Mouse (Mus musculus) CH12.LX (cell line): ENCODE measurements around the gene P2rx1. TPM values are rescaled to one million over a fixed set of nuclear protein-coding genes. Genes with fewer than 3 reads are reported as not detected.

Source experiments
- DNase-seq: peaks from one replicate; pipeline ENCODE4 v3.0.0-alpha.2; 2013; ENCODE audit errors: extremely low read depth
- H3K27ac ChIP-seq: 2 replicates; pipeline ENCODE4 v1.5.1; 2012; ENCODE audit warnings: low read depth, mild to moderate bottlenecking, control low read depth, moderate library complexity; ENCODE audit not compliant: insufficient read depth
- H3K27me3 ChIP-seq: replicated peaks from 2 replicates; pipeline ENCODE3; 2012; ENCODE audit warnings: inconsistent platforms
- H3K36me3 ChIP-seq, 2 experiments: replicated peaks in 1 of 2; 2 replicates each; pipeline versions ENCODE3 to v1.6.1; 2012; ENCODE audit warnings: inconsistent platforms in 1 of 2, low read length in 1 of 2, mild to moderate bottlenecking in 1 of 2, mixed read lengths in 1 of 2, moderate library complexity in 1 of 2; ENCODE audit not compliant: control insufficient read depth in 1 of 2, insufficient read depth in 1 of 2
- H3K4me1 ChIP-seq, 2 experiments: 2 replicates each; pipeline ENCODE4 v1.6.1; 2012; ENCODE audit warnings: inconsistent platforms in 1 of 2, moderate library complexity in 1 of 2; ENCODE audit not compliant: insufficient read depth in 2 of 2, control insufficient read depth in 1 of 2
- H3K4me2 ChIP-seq: 2 replicates; pipeline ENCODE4 v1.6.1; 2012; ENCODE audit warnings: low read depth, mild to moderate bottlenecking, control low read depth; ENCODE audit not compliant: poor library complexity, insufficient read depth, severe bottlenecking
- H3K4me3 ChIP-seq, 3 experiments: fragments of 150-350 bp in 1 of 3; sonication (generic) in 1 of 3; replicated peaks in 1 of 3; 2 replicates each; pipeline versions ENCODE3 to v1.5.1; 2011 to 2012; ENCODE audit warnings: low read depth in 2 of 3, low read length in 2 of 3, mild to moderate bottlenecking in 2 of 3, moderate library complexity in 2 of 3, control low read depth in 1 of 3, improper control_type of control experiment in 1 of 3, inconsistent platforms in 1 of 3, mixed read lengths in 1 of 3; ENCODE audit not compliant: poor library complexity in 1 of 3
- H3K79me2 ChIP-seq: replicated peaks from 2 replicates; pipeline ENCODE4 v1.6.1; 2012; ENCODE audit warnings: mild to moderate bottlenecking, moderate library complexity; ENCODE audit not compliant: control insufficient read depth, poor library complexity, insufficient read depth, severe bottlenecking; ENCODE audit errors: extremely low read depth
- H3K9ac ChIP-seq: 2 replicates; pipeline ENCODE4 v1.6.1; 2012; ENCODE audit warnings: low read depth, mild to moderate bottlenecking, control low read depth, moderate library complexity; ENCODE audit not compliant: insufficient read depth
- H3K9me3 ChIP-seq: replicated peaks from 2 replicates; pipeline ENCODE3; 2012; ENCODE audit warnings: low read length, inconsistent platforms, mixed read lengths
- BHLHE40 ChIP-seq: IDR thresholded peaks from 2 replicates; pipeline ENCODE4 v1.6.1; 2011; ENCODE audit warnings: mild to moderate bottlenecking, low read depth, low read length, improper control_type of control experiment
- CHD1 ChIP-seq: IDR thresholded peaks from 2 replicates; pipeline ENCODE4 v1.6.1; 2012; ENCODE audit warnings: low read depth, low read length, improper control_type of control experiment, inconsistent platforms
- CHD2 ChIP-seq: IDR thresholded peaks from 2 replicates; pipeline ENCODE4 v1.6.1; 2011; ENCODE audit warnings: low read length, improper control_type of control experiment
- CTCF ChIP-seq, 2 experiments: IDR thresholded peaks in 1 of 2; conservative IDR thresholded peaks in 1 of 2; 2 replicates each; pipeline ENCODE4 v1.5.1; 2011 to 2012; ENCODE audit warnings: low read depth in 2 of 2, low read length in 2 of 2, improper control_type of control experiment in 1 of 2, inconsistent platforms in 1 of 2, mild to moderate bottlenecking in 1 of 2, moderate library complexity in 1 of 2
- ELF1 ChIP-seq: IDR thresholded peaks from 2 replicates; pipeline ENCODE4 v1.6.1; 2014; ENCODE audit warnings: low read depth, mild to moderate bottlenecking, inconsistent platforms, low read length, improper control_type of control experiment
- EP300 ChIP-seq: IDR thresholded peaks from 2 replicates; pipeline ENCODE4 v1.6.1; 2011; ENCODE audit warnings: low read length, improper control_type of control experiment
- ETS1 ChIP-seq: conservative IDR thresholded peaks from 2 replicates; pipeline ENCODE4 v1.6.1; 2012; ENCODE audit warnings: low read depth, mild to moderate bottlenecking, inconsistent platforms, low read length, improper control_type of control experiment, moderate library complexity
- IRF4 ChIP-seq: IDR thresholded peaks from 2 replicates; pipeline ENCODE4 v1.6.1; 2014; ENCODE audit warnings: low read depth, mild to moderate bottlenecking, inconsistent platforms, low read length, improper control_type of control experiment
- JUND ChIP-seq: conservative IDR thresholded peaks from 2 replicates; pipeline ENCODE4 v1.6.1; 2011; ENCODE audit warnings: low read depth, low read length, improper control_type of control experiment
- MAZ ChIP-seq: IDR thresholded peaks from 2 replicates; pipeline ENCODE4 v1.6.1; 2012; ENCODE audit warnings: low read depth, mild to moderate bottlenecking, inconsistent platforms, low read length, improper control_type of control experiment, moderate library complexity
- MEF2A ChIP-seq: IDR thresholded peaks from 2 replicates; pipeline ENCODE4 v1.6.1; 2014; ENCODE audit warnings: low read depth, mild to moderate bottlenecking, inconsistent platforms, low read length, improper control_type of control experiment, borderline replicate concordance
- MYC ChIP-seq: IDR thresholded peaks from 2 replicates; pipeline ENCODE4 v1.6.1; 2011; ENCODE audit warnings: low read depth, mild to moderate bottlenecking, improper control_type of control experiment, low read length
- NELFE ChIP-seq: IDR thresholded peaks from 2 replicates; pipeline ENCODE4 v1.6.1; 2011; ENCODE audit warnings: low read depth, low read length, improper control_type of control experiment
- NRF1 ChIP-seq: IDR thresholded peaks from 2 replicates; pipeline ENCODE4 v1.6.1; 2014; ENCODE audit warnings: low read depth, mild to moderate bottlenecking, inconsistent platforms, low read length, improper control_type of control experiment, moderate library complexity
- POLR2A ChIP-seq: IDR thresholded peaks from 2 replicates; pipeline ENCODE4 v1.6.1; 2011; ENCODE audit warnings: low read depth, mild to moderate bottlenecking, improper control_type of control experiment, low read length
- RAD21 ChIP-seq: IDR thresholded peaks from 2 replicates; pipeline ENCODE4 v1.6.1; 2011; ENCODE audit warnings: low read depth, mild to moderate bottlenecking, low read length, improper control_type of control experiment, moderate library complexity
- SIN3A ChIP-seq: IDR thresholded peaks from 2 replicates; pipeline ENCODE4 v1.6.1; 2012; ENCODE audit warnings: low read length, improper control_type of control experiment, inconsistent platforms
- SMC3 ChIP-seq: IDR thresholded peaks from 2 replicates; pipeline ENCODE4 v1.6.1; 2011; ENCODE audit warnings: low read depth, low read length, improper control_type of control experiment
- TBP ChIP-seq: conservative IDR thresholded peaks from 2 replicates; pipeline ENCODE4 v1.6.1; 2011; ENCODE audit warnings: low read depth, low read length, improper control_type of control experiment
- TCF12 ChIP-seq: IDR thresholded peaks from 2 replicates; pipeline ENCODE4 v1.6.1; 2014; ENCODE audit warnings: low read depth, mild to moderate bottlenecking, inconsistent platforms, low read length, improper control_type of control experiment
- USF1 ChIP-seq: IDR thresholded peaks from 2 replicates; pipeline ENCODE4 v1.6.1; 2014; ENCODE audit warnings: low read depth, mild to moderate bottlenecking, inconsistent platforms, low read length, improper control_type of control experiment
- ZMIZ1 ChIP-seq: IDR thresholded peaks from 2 replicates; pipeline ENCODE4 v1.6.1; 2012; ENCODE audit warnings: low read depth, mild to moderate bottlenecking, inconsistent platforms, low read length, improper control_type of control experiment
- dilution Hi-C: fragments of 300-500 bp; cut with MboI; formaldehyde crosslinking; loops from 2 replicates; pipeline ENCODE4 v1.14.3; 2020; ENCODE audit warnings: low sequenced_read_pairs; ENCODE audit not compliant: extremely low pct_unique_long_range_greater_than_20kb, extremely low pct_ligation_motif_present
- in situ Hi-C: fragments of 300-500 bp; cut with MboI; formaldehyde crosslinking; loops from 3 replicates; pipeline ENCODE4 v1.14.3; 2019; ENCODE audit warnings: low sequenced_read_pairs, low pct_ligation_motif_present, low pct_unique_long_range_greater_than_20kb, mixed read lengths
- polyA plus RNA-seq: library from polyadenylated mRNA; unstranded; fragments of >175 nt; gene quantifications from 2 replicates; pipeline ENCODE4 v1.2.1, GENCODE M21; 2012; ENCODE audit warnings: low read depth; ENCODE audit not compliant: insufficient read length
- total RNA-seq, 2 experiments: library from RNA; depleted of rRNA; stranded (reverse); fragments of 300-350 nt in 1 of 2; fragments of >200 nt in 1 of 2; gene quantifications; 2 replicates each; pipeline ENCODE4 v1.2.3; 2012 to 2014

Gene P2rx1
- total and polyA plus RNA-seq, 3 experiments = 15.9 to 23.3 (median 21.5) TPM

DNA sequence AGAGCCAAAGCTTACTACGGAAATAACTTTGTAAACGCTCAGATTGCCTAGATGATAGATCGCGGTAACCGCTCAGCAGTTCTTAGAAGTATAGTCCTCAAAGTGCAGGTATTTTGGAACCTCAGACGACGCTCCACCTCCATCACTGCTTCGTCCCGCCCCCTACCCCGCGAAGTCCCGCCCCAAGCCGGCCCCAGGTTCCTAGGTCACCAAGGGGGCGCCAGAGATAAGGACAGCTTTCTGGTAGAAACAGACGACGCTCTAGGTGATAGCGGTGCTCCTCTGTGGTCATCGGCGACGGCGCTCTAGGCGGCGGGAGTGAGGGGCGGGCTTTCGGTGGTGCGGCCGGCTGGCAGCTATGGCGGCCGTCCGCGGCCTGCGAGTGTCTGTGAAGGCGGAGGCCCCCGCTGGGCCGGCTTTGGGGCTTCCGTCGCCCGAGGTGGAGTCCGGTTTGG lies 48.7 kb downstream of the P2rx1 start, which contains the start of gene Ncbp3 (continued):
- peak; percentile 96 for TF ChIP-seq SIN3A
- TF ChIP-seq MEF2A = peak; percentile 90
- peak; percentile 97 for TF ChIP-seq MAZ
- TF ChIP-seq TCF12 = peak; percentile 96
- TF ChIP-seq CHD1 = no peak
- no peak for TF ChIP-seq ZMIZ1
- TF ChIP-seq CHD2 = no peak
- peak; percentile 85; the same call in 1 of the 2 replicates for TF ChIP-seq ELF1
- peak; percentile 85 for TF ChIP-seq TBP
- TF ChIP-seq EP300 = no peak
- TF ChIP-seq POLR2A = peak; percentile 96
- TF ChIP-seq IRF4 = peak; percentile 88

DNA sequence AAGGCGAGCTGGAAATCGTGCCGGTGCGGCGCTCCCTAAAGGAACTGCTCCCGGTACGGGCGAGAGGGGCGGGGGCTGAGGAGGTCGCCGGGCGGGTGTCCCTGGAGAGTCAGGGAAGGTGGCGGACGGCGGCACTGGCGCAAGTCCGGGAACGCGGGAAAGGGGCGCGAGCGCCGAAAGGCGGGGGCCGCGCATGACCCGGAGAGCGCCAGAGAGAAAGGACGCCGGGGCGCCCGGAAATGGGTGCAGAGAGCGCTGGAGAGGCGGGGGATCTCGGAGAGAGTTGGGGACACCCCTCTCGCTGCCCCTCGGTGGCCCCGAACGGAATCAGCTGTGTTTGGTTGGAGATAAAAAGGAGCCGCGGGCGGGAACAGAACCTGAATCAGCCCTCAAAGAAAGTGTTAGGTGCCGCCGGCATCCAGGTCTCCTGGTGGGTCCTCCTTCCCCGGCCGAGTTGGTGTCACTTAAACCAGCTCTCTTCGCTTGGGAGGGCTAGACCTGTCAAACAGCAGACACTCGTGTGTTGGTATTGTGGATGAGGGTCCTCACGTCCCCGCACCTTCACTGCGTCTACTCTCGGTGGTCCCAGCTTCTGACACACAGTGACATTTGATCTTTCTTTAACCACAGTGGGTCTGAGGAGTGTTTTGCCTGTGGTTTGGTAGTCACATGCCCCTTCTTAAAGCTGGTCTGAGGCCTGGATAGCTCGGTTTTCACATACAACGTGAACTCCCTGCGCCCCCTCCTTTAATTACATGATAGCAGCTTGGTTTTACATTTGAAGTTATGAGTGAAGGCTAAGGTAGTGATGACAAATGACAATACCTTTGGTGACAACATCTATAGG lies 49.4 kb downstream of the P2rx1 start:
- DNase-seq = peak; percentile 33
- no peaks in the 10 kb centered on the region for H3K27me3 ChIP-seq
- peaks cover 22% of the 10 kb centered on the region for H3K79me2 ChIP-seq
- peak overlapping the region; percentile 65 to 86 (median 84) for H3K4me3 ChIP-seq
- peaks cover 11 to 45% of the 10 kb centered on the region in 2 experiments for H3K4me1 ChIP-seq
- H3K9ac ChIP-seq = peak overlapping the region; percentile 97
- peak; percentile 8; the same call in 1 of the 2 replicates for TF ChIP-seq SIN3A
- 0 out of 2 replicates have a peak, but pooled peaks have one; percentile 39 for TF ChIP-seq NRF1
- TF ChIP-seq JUND = no peak
- H3K9me3 ChIP-seq = no peaks in the 10 kb centered on the region
- peak overlapping the region; percentile 26; the same call in 1 of the 2 replicates for H3K27ac ChIP-seq
- in situ Hi-C loops (loop anchor here (5.0 kb wide), 1 partner anchor 36 kb away; no protein-coding TSS in a partner anchor), dilution Hi-C loops (no loop called here)
- H3K4me2 ChIP-seq = peak overlapping the region; percentile 75
- H3K36me3 ChIP-seq = peaks cover 10 to 30% of the 10 kb centered on the region in 2 experiments

DNA sequence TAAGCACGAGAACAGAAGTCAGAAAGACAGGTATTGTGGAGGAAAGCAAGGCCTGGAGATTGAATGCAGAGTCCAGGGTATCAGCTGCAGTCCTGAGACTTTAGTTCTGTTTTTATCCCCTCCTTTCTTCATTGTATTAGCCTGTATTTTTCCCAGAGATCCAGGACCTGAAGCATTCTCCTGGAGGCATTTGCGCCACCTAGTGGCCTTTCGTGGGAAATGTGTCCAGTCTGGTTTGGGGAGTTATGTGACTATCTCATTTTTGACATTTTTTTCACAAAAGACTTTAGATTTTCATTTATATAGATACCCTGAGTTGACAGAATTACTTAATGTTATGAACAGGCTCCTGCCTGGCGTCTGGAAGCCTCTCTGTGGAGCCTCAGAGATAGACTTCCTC lies 50.4 kb downstream of the P2rx1 start:
- H3K4me2 ChIP-seq = peak overlapping the region; percentile 75
- no peak overlapping the region for H3K27ac ChIP-seq
- H3K9me3 ChIP-seq = no peaks in the 10 kb centered on the region
- H3K9ac ChIP-seq = peak overlapping the region; percentile 97
- peaks cover 20 to 41% of the 10 kb centered on the region in 2 experiments for H3K36me3 ChIP-seq
- H3K79me2 ChIP-seq = peaks cover 22% of the 10 kb centered on the region
- peak; percentile 83 for DNase-seq
- in situ Hi-C loops (loop anchor here (5.0 kb wide), 1 partner anchor 37 kb away; no protein-coding TSS in a partner anchor), dilution Hi-C loops (no loop called here)
- TF ChIP-seq TCF12 (no peak), SMC3 (peak; percentile 81), CTCF (conservative IDR thresholded peaks at IDR 0.05 in 1 of 2, IDR thresholded peaks at IDR 0.05 in 1 of 2; ENCODE audit: low read depth in 2 of 2, low read length in 2 of 2) (peak; percentile 93 to 94), USF1 (no peak), ETS1 (no peak), POLR2A (no peak), BHLHE40 (no peak), NELFE (no peak), MYC (no peak), RAD21 (peak; percentile 66)
- H3K4me1 ChIP-seq = peaks cover 6 to 34% of the 10 kb centered on the region in 2 experiments
- H3K4me3 ChIP-seq = peak overlapping the region in 1 of 3 experiments; percentile 86
- no peaks in the 10 kb centered on the region for H3K27me3 ChIP-seq
